ENCODE assay signal across 26 mouse cellular contexts in the genomic region with DNA sequence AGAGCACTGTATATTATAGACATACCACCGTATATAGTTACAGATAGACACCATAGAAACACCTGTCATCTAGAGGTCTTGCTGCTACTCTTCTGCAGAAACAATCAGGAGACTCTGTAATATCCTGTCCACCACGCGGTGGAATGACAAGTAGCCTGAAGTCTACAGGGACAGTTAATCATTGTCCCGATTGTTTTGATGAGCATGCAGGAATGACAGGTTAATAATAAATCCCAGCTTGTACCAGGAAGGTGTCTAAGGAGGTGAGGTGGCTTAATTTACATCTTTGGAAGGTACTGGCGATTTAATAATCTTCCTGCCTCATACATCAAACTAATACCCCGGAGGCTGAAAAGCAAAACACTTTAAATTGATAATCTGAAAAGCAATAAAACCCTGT. TPM values are rescaled to one million over a fixed set of nuclear protein-coding genes. Genes with fewer than 3 reads are reported as not detected.
DNase-seq lines count a peak whose midpoint lies in the region; ATAC-seq and TF ChIP-seq lines count a peak whose summit lies in the region.
"Had no signal": no experiment of that assay in that cellular context is flagged by ENCODE, and none has a peak within 500 bp of the region (broad histone marks: within the 10 kb centered on the region; RNA-seq: fewer than 3 reads in every experiment).

No protein-coding gene starts in this region.

- H3K27ac ChIP-seq in hindbrain, embryonic 13.5 days: no peak overlapping the region; the same call in 1 of the 2 replicates
- no peak overlapping the region for H3K27ac ChIP-seq in hindbrain, embryonic 16.5 days (ENCODE audit: low read depth, low read length)
- no peak overlapping the region for H3K27ac ChIP-seq in midbrain, postnatal 0 days (ENCODE audit: low read depth, low read length)
- no peak overlapping the region for H3K27ac ChIP-seq in midbrain, embryonic 14.5 days (replicated peaks; ENCODE audit: low read depth, low read length)
- H3K27ac ChIP-seq in kidney, embryonic 15.5 days: no peak overlapping the region
- peak overlapping the region; percentile 23; the same call in 1 of the 2 replicates for H3K27ac ChIP-seq in neural tube, embryonic 15.5 days (replicated peaks)
- H3K27ac ChIP-seq: forebrain, embryonic 15.5 days; heart, adult 2 months; limb, embryonic 10.5 days; liver, embryonic 15.5 days; lung, embryonic 15.5 days had no signal

- DNase-seq in midbrain, postnatal 0 days (ENCODE audit: low spot score): peak; percentile 42
- DNase-seq in midbrain, embryonic 14.5 days: no peak
- DNase-seq in cerebellum, postnatal 36 days: no peak
- DNase-seq in left cerebral cortex, adult 18-20 months (ENCODE audit: low spot score in 2 of 2): no peak
- DNase-seq: adrenal gland, postnatal 36 days; cerebellum, adult 2 months; gastrocnemius, postnatal 25 days; heart, adult 2 months; liver; lung, postnatal 36 days; retina, postnatal 1 day; right cerebral cortex, postnatal 25 days; spleen, adult 18-20 months had no signal

- no peak overlapping the region for H3K4me3 ChIP-seq in hindbrain, embryonic 13.5 days
- no peak overlapping the region for H3K4me3 ChIP-seq in hindbrain, embryonic 16.5 days (ENCODE audit: low read length)
- no peak overlapping the region for H3K4me3 ChIP-seq in midbrain, postnatal 0 days (ENCODE audit: low read depth, low read length)
- no peak overlapping the region for H3K4me3 ChIP-seq in midbrain, embryonic 14.5 days (replicated peaks; ENCODE audit: low read depth, low read length)
- no peak overlapping the region for H3K4me3 ChIP-seq in kidney, embryonic 15.5 days (replicated peaks)
- H3K4me3 ChIP-seq in neural tube, embryonic 15.5 days (replicated peaks): no peak overlapping the region
- H3K4me3 ChIP-seq: forebrain, embryonic 15.5 days; heart, adult 2 months; limb, embryonic 10.5 days; liver, embryonic 15.5 days; lung, embryonic 15.5 days; megakaryocyte, embryonic 14.5 days had no signal

- H3K9me3 ChIP-seq in hindbrain, embryonic 13.5 days: no peaks in the 10 kb centered on the region
- H3K9me3 ChIP-seq in hindbrain, embryonic 16.5 days (ENCODE audit: control insufficient read depth, low read length): no peaks in the 10 kb centered on the region
- no peaks in the 10 kb centered on the region for H3K9me3 ChIP-seq in midbrain, postnatal 0 days (ENCODE audit: low read length)
- no peaks in the 10 kb centered on the region for H3K9me3 ChIP-seq in midbrain, embryonic 14.5 days (ENCODE audit: control insufficient read depth, low read length)
- no peaks in the 10 kb centered on the region for H3K9me3 ChIP-seq in kidney, embryonic 15.5 days (replicated peaks)
- H3K9me3 ChIP-seq in neural tube, embryonic 15.5 days (replicated peaks): no peaks in the 10 kb centered on the region
- H3K9me3 ChIP-seq: forebrain, embryonic 15.5 days; G1E; liver, embryonic 15.5 days; lung, embryonic 15.5 days had no signal

- peak; percentile 52; the same call in 1 of the 2 replicates for ATAC-seq in hindbrain, embryonic 13.5 days (ENCODE audit: low FRiP score)
- ATAC-seq in hindbrain, embryonic 16.5 days: no peak
- no peak for ATAC-seq in midbrain, postnatal 0 days (ENCODE audit: low FRiP score)
- ATAC-seq in midbrain, embryonic 14.5 days (ENCODE audit: low FRiP score, low TSS enrichment): no peak
- peak; percentile 46; the same call in 1 of the 2 replicates for ATAC-seq in kidney, embryonic 15.5 days (replicated peaks; ENCODE audit: low FRiP score)
- ATAC-seq in neural tube, embryonic 15.5 days (ENCODE audit: low FRiP score): no peak
- ATAC-seq: forebrain, embryonic 15.5 days; midbrain, embryonic 16.5 days; Patski had no signal

- 62% methylated on average over 6 of the region's 6 CpGs for WGBS in hindbrain, embryonic 13.5 days
- 58% methylated on average over 6 of the region's 6 CpGs for WGBS in hindbrain, embryonic 16.5 days
- 67% methylated on average over 6 of the region's 6 CpGs for WGBS in midbrain, postnatal 0 days
- WGBS in midbrain, embryonic 14.5 days: 74% methylated on average over 6 of the region's 6 CpGs
- 32% methylated on average over 6 of the region's 6 CpGs for WGBS in kidney, embryonic 15.5 days
- 54% methylated on average over 6 of the region's 6 CpGs for WGBS in neural tube, embryonic 15.5 days

- no peak for TF ChIP-seq CTCF in midbrain, postnatal 0 days (IDR thresholded peaks at IDR 0.05)

- peaks cover 2% of the 10 kb centered on the region; the same call in 1 of the 2 replicates for H3K36me3 ChIP-seq in hindbrain, embryonic 13.5 days
- H3K36me3 ChIP-seq in hindbrain, embryonic 16.5 days (ENCODE audit: control insufficient read depth, insufficient read depth, low read length): no peaks in the 10 kb centered on the region
- no peaks in the 10 kb centered on the region for H3K36me3 ChIP-seq in midbrain, postnatal 0 days (ENCODE audit: insufficient read depth, low read length)
- no peaks in the 10 kb centered on the region for H3K36me3 ChIP-seq in midbrain, embryonic 14.5 days (ENCODE audit: control insufficient read depth, insufficient read depth, low read length)
- H3K36me3 ChIP-seq in kidney, embryonic 15.5 days: no peaks in the 10 kb centered on the region
- no peaks in the 10 kb centered on the region for H3K36me3 ChIP-seq in neural tube, embryonic 15.5 days
- H3K36me3 ChIP-seq: forebrain, embryonic 15.5 days; G1E; liver, embryonic 15.5 days; lung, embryonic 15.5 days had no signal

- H3K27me3 ChIP-seq in hindbrain, embryonic 13.5 days: no peaks in the 10 kb centered on the region
- no peaks in the 10 kb centered on the region for H3K27me3 ChIP-seq in hindbrain, embryonic 16.5 days (replicated peaks; ENCODE audit: control insufficient read depth, insufficient read depth, low read length)
- H3K27me3 ChIP-seq in midbrain, postnatal 0 days (ENCODE audit: insufficient read depth, low read length): no peaks in the 10 kb centered on the region
- no peaks in the 10 kb centered on the region for H3K27me3 ChIP-seq in midbrain, embryonic 14.5 days (ENCODE audit: control insufficient read depth, insufficient read depth, low read length)
- no peaks in the 10 kb centered on the region for H3K27me3 ChIP-seq in kidney, embryonic 15.5 days
- H3K27me3 ChIP-seq in neural tube, embryonic 15.5 days (replicated peaks): no peaks in the 10 kb centered on the region
- H3K27me3 ChIP-seq: CH12.LX; forebrain, embryonic 15.5 days; liver, embryonic 15.5 days; lung, embryonic 15.5 days; megakaryocyte, embryonic 14.5 days had no signal

- 0 out of 2 replicates have a peak, but pooled peaks cover 7% of the 10 kb centered on the region for H3K4me1 ChIP-seq in hindbrain, embryonic 13.5 days (replicated peaks)
- no peaks in the 10 kb centered on the region for H3K4me1 ChIP-seq in hindbrain, embryonic 16.5 days (ENCODE audit: control insufficient read depth, insufficient read depth, low read depth, low read length)
- H3K4me1 ChIP-seq in midbrain, postnatal 0 days (ENCODE audit: insufficient read depth, low read length): no peaks in the 10 kb centered on the region
- H3K4me1 ChIP-seq in midbrain, embryonic 14.5 days (ENCODE audit: control insufficient read depth, insufficient read depth, low read length): no peaks in the 10 kb centered on the region
- peaks cover 7% of the 10 kb centered on the region for H3K4me1 ChIP-seq in kidney, embryonic 15.5 days
- no peaks in the 10 kb centered on the region for H3K4me1 ChIP-seq in neural tube, embryonic 15.5 days
- H3K4me1 ChIP-seq: limb, embryonic 10.5 days; liver, embryonic 15.5 days; lung, embryonic 15.5 days; megakaryocyte, embryonic 14.5 days had no signal

- H3K9ac ChIP-seq in hindbrain, embryonic 13.5 days: no peak overlapping the region
- H3K9ac ChIP-seq in hindbrain, embryonic 16.5 days (ENCODE audit: low read depth, low read length): no peak overlapping the region
- no peak overlapping the region for H3K9ac ChIP-seq in midbrain, postnatal 0 days (replicated peaks; ENCODE audit: low read length, poor library complexity, severe bottlenecking)
- no peak overlapping the region for H3K9ac ChIP-seq in midbrain, embryonic 14.5 days (replicated peaks; ENCODE audit: low read length)
- H3K9ac ChIP-seq in kidney, embryonic 15.5 days: no peak overlapping the region
- no peak overlapping the region for H3K9ac ChIP-seq in neural tube, embryonic 15.5 days (replicated peaks)
- H3K9ac ChIP-seq: forebrain, embryonic 15.5 days; liver, embryonic 15.5 days; lung, embryonic 15.5 days had no signal

- H3K4me2 ChIP-seq in hindbrain, embryonic 13.5 days: no peak overlapping the region
- H3K4me2 ChIP-seq in hindbrain, embryonic 16.5 days (ENCODE audit: low read length): no peak overlapping the region
- no peak overlapping the region for H3K4me2 ChIP-seq in midbrain, postnatal 0 days (ENCODE audit: low read depth, low read length, poor library complexity, severe bottlenecking)
- no peak overlapping the region for H3K4me2 ChIP-seq in midbrain, embryonic 14.5 days (ENCODE audit: low read length)
- H3K4me2 ChIP-seq in kidney, embryonic 15.5 days: no peak overlapping the region
- no peak overlapping the region for H3K4me2 ChIP-seq in neural tube, embryonic 15.5 days
- H3K4me2 ChIP-seq: forebrain, embryonic 15.5 days; liver, embryonic 15.5 days; lung, embryonic 15.5 days had no signal

RNA-seq across cellular contexts. Expression of a gene that starts 15.3 kb away (rescaled TPM):
- polyA plus RNA-seq in hindbrain, embryonic 13.5 days (2015; fragmentation: Nextera tagmentation; extraction: Ambion mirVana): 10.9 and 12.0 TPM in 2 replicates
- 8.8 and 10.4 TPM in 2 replicates for polyA plus RNA-seq in hindbrain, embryonic 16.5 days (2015; fragmentation: Nextera tagmentation; extraction: Ambion mirVana)
- total RNA-seq in midbrain, postnatal 0 days (2014; rRNA removed): 17.1 and 19.1 TPM in 2 replicates
- 7.4 and 7.7 TPM in 2 replicates for polyA plus RNA-seq in midbrain, postnatal 0 days (2015; fragmentation: Nextera tagmentation; extraction: Ambion mirVana)
- 10.2 and 14.7 TPM in 2 replicates for polyA plus RNA-seq in midbrain, embryonic 14.5 days (2014; fragmentation: Nextera tagmentation; extraction: Ambion mirVana)
- 9.5 and 10.1 TPM in 2 replicates for polyA plus RNA-seq in kidney, embryonic 15.5 days (2015; fragmentation: Nextera tagmentation; extraction: Ambion mirVana)
- polyA plus RNA-seq in neural tube, embryonic 15.5 days (2015; fragmentation: Nextera tagmentation; extraction: Ambion mirVana): 8.9 and 9.6 TPM in 2 replicates
- 1 to 10 TPM; 5.9 to 6.0 TPM for total RNA-seq in left cerebral cortex, adult 18-20 months (2021)

RNA-seq across cellular contexts. Expression of a gene that starts 36.0 kb away (rescaled TPM):
- polyA plus RNA-seq in hindbrain, embryonic 13.5 days (2015; fragmentation: Nextera tagmentation; extraction: Ambion mirVana): 0.18 and 0.71 TPM in 2 replicates
- polyA plus RNA-seq in hindbrain, embryonic 16.5 days (2015; fragmentation: Nextera tagmentation; extraction: Ambion mirVana): 0.41 and 0.60 TPM in 2 replicates
- total RNA-seq in midbrain, postnatal 0 days (2014; rRNA removed): 0.52 and 0.88 TPM in 2 replicates
- polyA plus RNA-seq in midbrain, postnatal 0 days (2015; fragmentation: Nextera tagmentation; extraction: Ambion mirVana): 0.37 and 0.49 TPM in 2 replicates
- 0.07 and 0.14 TPM in 2 replicates for polyA plus RNA-seq in midbrain, embryonic 14.5 days (2014; fragmentation: Nextera tagmentation; extraction: Ambion mirVana)
- polyA plus RNA-seq in kidney, embryonic 15.5 days (2015; fragmentation: Nextera tagmentation; extraction: Ambion mirVana): 0.04 and 0.05 TPM in 2 replicates
- 0.27 and 0.31 TPM in 2 replicates for polyA plus RNA-seq in neural tube, embryonic 15.5 days (2015; fragmentation: Nextera tagmentation; extraction: Ambion mirVana)
- total RNA-seq in left cerebral cortex, adult 18-20 months (2021): under 1 TPM; 0.30 to 0.58 TPM
- polyA plus RNA-seq: G1E had no signal

Comparison
In these comparisons a context has a peak if more than half of its experiments do, and no peak if none do; other contexts are left out.
1. ATAC-seq: peak in hindbrain, embryonic 13.5 days (single experiment) and kidney, embryonic 15.5 days (single experiment); none in hindbrain, embryonic 16.5 days (single experiment), midbrain, postnatal 0 days (single experiment), midbrain, embryonic 14.5 days (single experiment) and neural tube, embryonic 15.5 days (single experiment).